Mouse (Mus musculus) central nervous system, embryonic 18 days (tissue): ENCODE measurements around the gene Il21. TPM values are rescaled to one million over a fixed set of nuclear protein-coding genes. Genes with fewer than 3 reads are reported as not detected.

Experiments used
- polyA plus RNA-seq: library from polyadenylated mRNA; depleted of rRNA; stranded (reverse); fragments of >200 nt; gene quantifications from 2 replicates; pipeline ENCODE4 v1.2.3, GENCODE M21; 2012; rRNA removed

Gene Il21
- polyA plus RNA-seq = not detected in 2 replicates

DNA sequence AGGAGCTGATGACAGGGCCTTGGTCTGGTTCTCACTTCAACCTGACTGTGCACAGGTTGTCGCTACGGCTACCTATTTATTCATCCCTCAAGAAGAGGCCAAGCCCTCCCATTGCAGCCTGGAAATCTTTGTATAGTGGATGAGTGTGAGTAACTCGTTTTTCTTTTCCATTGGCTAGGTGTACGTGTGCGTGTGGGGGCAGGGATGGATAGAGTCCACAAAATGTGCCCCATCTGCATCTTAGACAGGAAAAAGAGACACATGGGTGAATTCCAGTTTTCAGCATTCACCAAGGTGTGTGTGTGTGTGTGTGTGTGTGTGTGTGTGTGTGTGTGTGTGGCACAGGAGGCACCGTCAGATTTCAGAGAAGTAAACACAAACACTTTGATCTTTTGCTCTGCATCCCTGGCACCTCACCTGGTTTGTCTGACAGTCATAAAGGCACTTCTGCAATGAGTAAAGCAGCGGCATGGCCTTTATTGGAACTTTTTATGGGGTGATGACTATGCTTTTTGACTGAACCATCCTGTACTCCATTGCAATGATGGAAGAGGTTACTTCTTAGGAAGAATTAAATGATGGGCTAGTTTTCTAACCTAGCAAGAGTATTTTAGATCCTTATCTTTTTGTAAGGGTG lies at the start of gene Il21:
Il21 (minus strand) TSS at position 51 of the 637 bp plus-strand sequence.

Other genes with a start within 250 kb of the Il21 start
- gene Adad1, start 169.1 kb downstream of the Il21 start, polyA plus RNA-seq = 0.04 and 0.09 TPM in 2 replicates
- 0.43 and 0.67 TPM in 2 replicates for gene Il2, start 106.7 kb downstream of the Il21 start, polyA plus RNA-seq
- gene Bbs12, start 79.9 kb upstream of the Il21 start, polyA plus RNA-seq = 3.1 and 3.6 TPM in 2 replicates
- 2.7 and 2.8 TPM in 2 replicates for gene Cetn4, start 80.1 kb upstream of the Il21 start, polyA plus RNA-seq
- gene Fgf2, start 115.7 kb upstream of the Il21 start, polyA plus RNA-seq = 0.65 and 1.3 TPM in 2 replicates
- gene Spata5, start 187.3 kb upstream of the Il21 start, polyA plus RNA-seq = 9.5 and 9.7 TPM in 2 replicates
- 6.1 and 7.5 TPM in 2 replicates for gene Nudt6, start 187.6 kb upstream of the Il21 start, polyA plus RNA-seq